Mouse (Mus musculus) thymus, postnatal 36 days (tissue): Measurements from ENCODE around the gene Arhgap18.
A peak's percentile ranks its signal among the peaks of the same experiment; 100 is the strongest.
"Not testable (repeated sequence)": the region's sequence is repeated elsewhere in the genome, so short reads cannot be mapped to it uniquely, and the experiment has no call there.

Experiments used
- DNase-seq, 2 experiments: peaks; one replicate each; pipeline ENCODE4 v3.0.0; 2022; ENCODE audit warnings: mixed read lengths in 2 of 2

The Arhgap18 gene

GRCm38 (mm10) chr10:26912112-26912797 is 159.0 kb downstream of the Arhgap18 start:
- no peak for DNase-seq

DNA sequence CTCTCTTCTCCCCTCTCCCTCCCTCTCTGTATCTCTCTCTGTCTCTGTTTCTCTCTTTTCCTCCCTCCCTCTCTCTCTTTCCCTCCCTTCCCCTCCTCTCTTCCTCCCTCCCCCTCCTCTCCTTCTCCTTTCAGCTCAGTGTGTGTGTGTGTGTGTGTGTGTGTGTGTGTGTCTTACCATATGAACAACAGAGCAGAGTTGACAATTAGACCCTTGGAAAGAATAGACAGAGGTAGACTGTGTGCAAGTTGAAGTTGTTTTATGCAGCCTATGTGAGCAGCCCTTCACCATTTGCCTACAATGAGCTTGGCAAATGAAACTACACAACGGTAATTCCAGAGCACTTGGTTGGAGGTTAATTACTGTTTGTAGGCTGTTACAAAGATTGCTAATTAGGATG is 159.6 kb downstream of the Arhgap18 start:
- no peak for DNase-seq

- peak in 1 of 2 experiments; percentile 2 for DNase-seq
Observed at GRCm38 (mm10) chr10:26919307-26919977, 166.2 kb downstream of the Arhgap18 start.

DNA sequence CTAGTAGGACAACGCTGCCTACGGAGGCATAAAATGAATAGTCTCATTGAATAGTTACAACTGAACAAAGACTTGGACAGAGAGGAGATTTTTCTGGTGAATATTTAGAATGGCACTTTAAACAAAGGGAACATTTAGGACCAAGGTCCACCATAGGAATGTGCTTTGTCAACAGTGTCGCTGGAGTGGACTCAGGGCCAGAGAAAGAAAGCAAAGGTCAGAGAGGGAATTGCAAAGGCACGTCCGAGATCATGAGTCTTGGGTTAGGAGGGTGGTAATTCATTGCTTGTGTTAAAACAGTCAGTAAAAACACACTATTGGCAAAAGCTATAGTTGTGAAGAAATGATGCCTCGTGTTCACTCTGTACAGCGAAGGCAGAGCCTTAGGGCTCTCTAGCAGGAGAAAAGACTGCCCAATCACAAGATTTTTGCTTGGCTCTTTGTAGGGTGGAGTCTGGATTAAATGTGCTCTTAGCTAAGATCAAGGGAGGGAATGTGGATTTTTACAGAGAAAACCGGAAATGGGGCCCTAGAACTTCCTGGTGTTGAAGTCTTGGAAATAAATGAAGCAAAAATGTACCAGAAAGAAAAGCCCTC is 167.3 kb downstream of the Arhgap18 start:
- DNase-seq: no peak

DNA sequence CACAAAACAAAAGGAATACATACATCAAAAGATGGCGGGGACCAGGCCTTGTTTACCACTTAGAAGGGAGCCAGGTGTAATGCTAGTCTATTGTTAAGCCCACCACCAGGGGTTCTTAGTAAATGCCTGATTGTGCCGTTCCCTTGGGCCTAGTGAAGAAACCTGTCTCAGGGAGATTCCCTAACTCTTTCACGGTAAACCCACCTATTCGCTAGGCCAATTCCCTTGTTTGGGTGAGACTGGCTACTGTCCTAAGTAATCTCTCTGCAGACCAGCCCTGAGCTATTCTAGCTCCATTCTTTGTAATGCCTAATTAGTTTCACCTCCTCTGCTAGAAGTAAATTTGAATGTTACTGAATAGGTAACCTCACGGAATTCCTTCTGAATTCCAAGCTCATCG is 182.8 kb downstream of the Arhgap18 start:
- not testable (repeated sequence) for DNase-seq

DNA sequence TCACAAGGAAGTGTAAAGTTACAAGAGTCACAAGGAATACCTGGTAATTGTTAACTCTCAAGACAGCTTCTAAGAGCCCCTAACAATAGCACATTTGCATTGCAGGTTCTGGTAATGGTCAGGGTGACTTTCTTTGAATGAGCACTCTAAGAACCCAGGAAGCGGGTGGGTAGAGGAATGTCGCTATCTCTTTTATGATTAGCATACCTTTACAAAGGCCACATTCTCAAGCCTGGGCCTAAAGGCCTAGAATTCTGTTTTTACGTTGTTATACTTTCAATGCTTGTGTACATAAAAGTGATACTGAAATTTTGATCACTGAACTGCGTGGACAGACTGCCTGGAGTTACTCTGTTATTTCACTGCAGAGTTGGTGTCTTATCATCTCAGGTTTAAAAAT is 185.2 kb downstream of the Arhgap18 start:
- DNase-seq: not testable (repeated sequence)

GRCm38 (mm10) chr10:26939549-26939948 is 186.3 kb downstream of the Arhgap18 start:
- no peak for DNase-seq

GRCm38 (mm10) chr10:26948331-26948730 is 195.1 kb downstream of the Arhgap18 start:
- no peak for DNase-seq

DNA sequence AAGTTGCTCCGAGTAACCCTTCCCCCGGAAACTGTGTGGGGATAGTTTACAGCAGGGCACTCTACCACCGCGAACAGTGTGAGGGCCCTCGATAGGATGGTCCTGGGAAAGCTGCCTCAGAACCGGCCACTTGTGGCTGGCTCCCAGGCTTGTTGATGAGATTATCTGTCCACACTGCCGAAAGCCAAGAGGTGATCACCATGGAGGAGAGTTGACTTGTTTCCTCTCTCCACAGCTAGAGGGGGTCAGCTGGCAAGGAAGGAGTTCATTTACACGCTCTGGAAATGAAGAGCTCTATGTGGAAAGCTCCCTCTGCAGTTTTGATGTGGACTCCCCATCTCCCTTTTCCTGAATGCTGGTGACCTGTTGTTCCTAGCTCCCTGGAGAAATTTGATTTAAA is 196.4 kb downstream of the Arhgap18 start:
- no peak for DNase-seq

DNA sequence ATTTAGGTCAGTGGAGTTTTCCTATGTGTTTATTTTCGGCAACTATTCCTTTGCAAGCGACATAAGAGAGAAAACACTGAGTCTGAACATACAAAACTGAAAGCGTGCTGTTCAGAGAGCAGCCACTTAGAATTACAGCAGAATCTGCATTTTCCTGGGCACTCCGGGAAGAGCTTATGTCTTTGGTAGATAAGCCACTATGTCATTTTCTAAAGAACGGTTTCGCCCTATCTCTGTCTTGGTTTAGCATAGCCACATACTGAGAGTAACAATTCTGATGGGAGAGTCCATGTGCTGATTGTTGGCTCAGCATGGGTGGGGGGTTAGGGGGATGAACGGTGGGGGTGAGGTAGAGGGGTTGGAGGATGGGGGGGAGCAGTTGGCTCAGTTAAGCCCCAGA is 197.2 kb downstream of the Arhgap18 start:
- no peak for DNase-seq

- DNase-seq: no peak
Observed at GRCm38 (mm10) chr10:26958513-26958912, 205.3 kb downstream of the Arhgap18 start.
